Mouse (Mus musculus): ENCODE measurements at regions not wholly inside any gene's neighbourhood (a gene's known extent, or its start where the extent isn't known, plus 50 kb on each side); places are given as distances from the start of the nearest gene placed in this dataset.

DNA sequence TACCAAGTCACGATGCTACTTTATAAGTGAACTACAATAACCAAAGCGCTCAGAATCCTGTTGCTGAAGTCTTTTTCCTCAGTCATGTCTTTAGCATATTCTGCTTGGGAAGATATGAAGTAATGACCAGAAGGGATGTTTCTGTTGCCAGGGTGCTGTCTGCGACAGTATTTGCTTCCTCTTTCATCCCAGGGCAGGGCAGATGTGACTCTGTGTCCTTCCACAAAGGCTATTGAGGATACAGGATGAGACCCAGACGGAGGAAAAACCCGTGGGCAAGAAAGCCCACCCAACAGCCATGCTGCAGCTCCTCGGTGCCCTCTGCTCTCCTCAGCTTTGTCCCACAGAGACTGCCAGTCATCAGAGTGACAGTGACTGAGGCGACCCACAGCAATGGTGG is 148.6 kb upstream of the Rpl34 start:
- no peak overlapping the region; the same call in 1 of the 2 replicates for H3K4me2 ChIP-seq (ENCODE audit: low read depth, low read length)

DNA sequence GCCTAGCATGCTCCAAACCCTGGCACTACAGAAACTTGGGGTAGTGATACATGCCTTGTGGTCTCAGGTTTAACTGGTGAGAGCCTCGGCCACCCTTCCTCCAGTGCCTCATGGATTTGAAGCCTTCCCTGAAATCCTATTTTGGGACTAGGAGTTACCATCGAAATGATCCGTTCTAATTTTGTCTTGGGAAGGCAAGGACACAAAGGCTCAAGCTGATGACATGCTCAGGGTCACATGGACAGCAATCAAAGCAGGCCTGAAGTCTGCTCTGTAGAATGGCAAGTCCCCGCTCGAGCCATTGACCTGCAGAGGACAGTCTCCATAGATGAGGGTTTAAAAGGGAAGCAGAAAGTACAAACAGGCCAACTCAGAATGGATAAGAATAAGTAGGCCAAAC is 147.8 kb upstream of the Rpl34 start:
- ATAC-seq (ENCODE audit: insufficient read depth, low read depth) = no peak; the same call in 1 of the 2 replicates
- Histone ChIP-seq H3K9me3 (replicated peaks; ENCODE audit: control insufficient read depth, low read length) (no peaks in the 10 kb centered on the region), H3K27ac (ENCODE audit: low read depth) (no peak overlapping the region), H3K9ac (replicated peaks; ENCODE audit: low read depth, low read length) (no peak overlapping the region), H3K4me3 (ENCODE audit: low read depth, low read length) (no peak overlapping the region), H3K4me1 (ENCODE audit: control insufficient read depth, insufficient read depth) (peaks cover 11% of the 10 kb centered on the region), H3K36me3 (replicated peaks; ENCODE audit: control insufficient read depth, insufficient read depth, low read length) (no peaks in the 10 kb centered on the region), H3K4me2 (ENCODE audit: low read depth, low read length) (no peak overlapping the region), H3K27me3 (ENCODE audit: control insufficient read depth, insufficient read depth, low read length) (no peaks in the 10 kb centered on the region)
- TF ChIP-seq CTCF (IDR thresholded peaks at IDR 0.05; ENCODE audit: low read depth) = no peak
- TF ChIP-seq EP300 (IDR thresholded peaks at IDR 0.05; ENCODE audit: low read depth) = no peak
- no peak for DNase-seq (ENCODE audit: low spot score)
- WGBS = 38% methylated on average over 5 of the region's 5 CpGs

More for the DNA sequence above, 148.6 kb upstream of the Rpl34 start:
- Histone ChIP-seq H3K4me3 (ENCODE audit: low read depth, low read length) (no peak overlapping the region), H3K36me3 (replicated peaks; ENCODE audit: control insufficient read depth, insufficient read depth, low read length) (no peaks in the 10 kb centered on the region), H3K9ac (replicated peaks; ENCODE audit: low read depth, low read length) (no peak overlapping the region), H3K9me3 (replicated peaks; ENCODE audit: control insufficient read depth, low read length) (no peaks in the 10 kb centered on the region), H3K4me1 (ENCODE audit: control insufficient read depth, insufficient read depth) (peaks cover 11% of the 10 kb centered on the region), H3K27ac (ENCODE audit: low read depth) (no peak overlapping the region), H3K27me3 (ENCODE audit: control insufficient read depth, insufficient read depth, low read length) (no peaks in the 10 kb centered on the region)
- ATAC-seq (ENCODE audit: insufficient read depth, low read depth) (no peak), DNase-seq (ENCODE audit: low spot score) (no peak)
- WGBS = 49% methylated on average over 7 of the region's 7 CpGs
- TF ChIP-seq CTCF (IDR thresholded peaks at IDR 0.05; ENCODE audit: low read depth) = no peak
- no peak for TF ChIP-seq EP300 (IDR thresholded peaks at IDR 0.05; ENCODE audit: low read depth)

DNA sequence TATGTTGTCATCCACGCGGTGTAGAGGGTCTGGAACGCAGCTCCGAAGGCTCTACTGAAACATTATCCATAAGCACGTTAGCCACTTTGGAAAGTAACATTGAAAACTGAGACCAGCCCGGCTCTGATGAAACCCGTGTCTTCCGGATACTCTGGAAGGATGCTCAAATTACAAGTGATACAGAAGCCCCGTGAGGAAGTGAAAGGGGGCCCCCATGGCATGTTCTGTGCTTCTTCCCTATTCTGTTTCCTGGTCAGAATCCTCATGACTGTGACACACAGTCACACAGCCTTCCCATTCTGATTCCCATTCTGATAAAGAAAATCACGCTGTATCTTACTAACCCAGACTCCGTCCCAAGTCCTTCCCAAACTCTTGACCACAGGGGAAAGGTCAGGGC is 143.5 kb upstream of the Rpl34 start:
- no peak for DNase-seq (ENCODE audit: low spot score)
- no peak overlapping the region for H3K4me3 ChIP-seq (ENCODE audit: low read depth, low read length)
- ATAC-seq (ENCODE audit: insufficient read depth, low read depth) = no peak
- H3K9me3 ChIP-seq (replicated peaks; ENCODE audit: control insufficient read depth, low read length) = no peaks in the 10 kb centered on the region
- H3K9ac ChIP-seq (replicated peaks; ENCODE audit: low read depth, low read length) = no peak overlapping the region
- H3K27me3 ChIP-seq (ENCODE audit: control insufficient read depth, insufficient read depth, low read length) = no peaks in the 10 kb centered on the region
- no peaks in the 10 kb centered on the region for H3K36me3 ChIP-seq (replicated peaks; ENCODE audit: control insufficient read depth, insufficient read depth, low read length)
- 73% methylated on average over 11 of the region's 11 CpGs for WGBS
- H3K4me1 ChIP-seq (ENCODE audit: control insufficient read depth, insufficient read depth) = peaks cover 4% of the 10 kb centered on the region
- H3K27ac ChIP-seq (ENCODE audit: low read depth) = no peak overlapping the region
- H3K4me2 ChIP-seq (ENCODE audit: low read depth, low read length) = no peak overlapping the region
- TF ChIP-seq EP300 (IDR thresholded peaks at IDR 0.05; ENCODE audit: low read depth) = no peak
- TF ChIP-seq CTCF (IDR thresholded peaks at IDR 0.05; ENCODE audit: low read depth) = no peak

DNA sequence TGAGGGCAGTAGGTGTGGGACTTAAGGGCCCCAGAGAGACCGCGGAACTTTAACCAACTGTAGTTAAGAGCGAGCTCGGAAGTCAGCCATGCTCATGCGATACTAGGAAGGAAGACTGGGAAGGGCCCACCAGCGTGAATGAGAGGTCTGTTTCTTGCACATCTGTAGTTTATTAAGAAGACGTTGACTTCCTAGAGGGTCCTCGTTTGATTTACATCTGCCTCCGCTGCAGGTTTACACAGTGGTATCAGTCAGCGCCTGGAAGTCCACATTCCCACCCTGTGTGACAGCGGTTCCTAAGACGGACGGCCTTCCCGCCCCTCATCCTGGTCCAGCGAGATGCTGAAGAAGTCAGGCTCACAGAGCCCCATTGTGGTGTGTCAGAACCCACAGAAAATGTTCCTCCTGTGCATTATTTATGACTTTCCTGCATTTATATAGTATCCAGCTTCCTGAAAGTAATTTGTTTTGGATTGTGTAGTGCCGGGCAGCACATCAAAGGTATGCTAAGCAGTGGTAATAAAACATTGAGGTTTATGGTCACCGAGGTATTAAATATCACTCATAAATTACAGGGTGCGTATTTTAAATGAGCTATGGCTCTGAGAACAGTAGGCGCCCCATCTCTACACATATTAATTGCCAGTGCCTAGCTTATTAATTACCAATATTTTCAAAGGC is 136.9 kb upstream of the Rpl34 start:
- Histone ChIP-seq H3K4me1 (ENCODE audit: control insufficient read depth, insufficient read depth) (no peaks in the 10 kb centered on the region), H3K27me3 (ENCODE audit: control insufficient read depth, insufficient read depth, low read length) (no peaks in the 10 kb centered on the region), H3K4me3 (ENCODE audit: low read depth, low read length) (no peak overlapping the region), H3K9ac (replicated peaks; ENCODE audit: low read depth, low read length) (no peak overlapping the region), H3K36me3 (replicated peaks; ENCODE audit: control insufficient read depth, insufficient read depth, low read length) (no peaks in the 10 kb centered on the region), H3K27ac (ENCODE audit: low read depth) (no peak overlapping the region), H3K4me2 (ENCODE audit: low read depth, low read length) (no peak overlapping the region), H3K9me3 (replicated peaks; ENCODE audit: control insufficient read depth, low read length) (no peaks in the 10 kb centered on the region)
- ATAC-seq (ENCODE audit: insufficient read depth, low read depth) (no peak), DNase-seq (ENCODE audit: low spot score) (no peak)
- 78% methylated on average over 19 of the region's 19 CpGs for WGBS
- TF ChIP-seq EP300 (IDR thresholded peaks at IDR 0.05; ENCODE audit: low read depth) (no peak), CTCF (IDR thresholded peaks at IDR 0.05; ENCODE audit: low read depth) (no peak)

DNA sequence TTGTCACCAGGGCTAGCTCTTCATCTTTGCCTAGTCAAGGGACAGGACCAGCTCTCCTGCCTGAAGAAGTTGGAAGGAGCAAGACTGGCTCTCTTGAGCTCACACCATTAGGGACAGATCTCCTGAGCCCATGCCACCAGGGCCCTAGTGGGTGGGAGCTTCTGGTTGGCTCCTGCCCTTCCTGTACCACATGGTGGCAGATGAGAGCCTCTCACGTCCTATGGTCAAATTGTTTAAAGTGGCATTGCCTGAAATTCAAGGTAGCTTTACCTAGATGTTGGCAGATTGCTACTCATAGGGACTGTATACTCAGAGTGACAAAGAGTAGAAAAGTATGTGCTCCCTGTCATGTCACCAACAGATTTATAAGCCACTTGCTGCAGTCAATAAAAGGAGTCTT is 134.6 kb upstream of the Rpl34 start:
- WGBS = 32% methylated on average over 1 of the region's 1 CpGs
- Histone ChIP-seq H3K27ac (ENCODE audit: low read depth) (no peak overlapping the region), H3K4me2 (ENCODE audit: low read depth, low read length) (no peak overlapping the region), H3K4me1 (ENCODE audit: control insufficient read depth, insufficient read depth) (no peaks in the 10 kb centered on the region), H3K4me3 (ENCODE audit: low read depth, low read length) (no peak overlapping the region), H3K36me3 (replicated peaks; ENCODE audit: control insufficient read depth, insufficient read depth, low read length) (no peaks in the 10 kb centered on the region), H3K9me3 (replicated peaks; ENCODE audit: control insufficient read depth, low read length) (no peaks in the 10 kb centered on the region), H3K27me3 (ENCODE audit: control insufficient read depth, insufficient read depth, low read length) (no peaks in the 10 kb centered on the region), H3K9ac (replicated peaks; ENCODE audit: low read depth, low read length) (no peak overlapping the region)
- no peak for DNase-seq (ENCODE audit: low spot score)
- ATAC-seq (ENCODE audit: insufficient read depth, low read depth) = no peak
- TF ChIP-seq CTCF (IDR thresholded peaks at IDR 0.05; ENCODE audit: low read depth) (peak; percentile 30), EP300 (IDR thresholded peaks at IDR 0.05; ENCODE audit: low read depth) (no peak)

DNA sequence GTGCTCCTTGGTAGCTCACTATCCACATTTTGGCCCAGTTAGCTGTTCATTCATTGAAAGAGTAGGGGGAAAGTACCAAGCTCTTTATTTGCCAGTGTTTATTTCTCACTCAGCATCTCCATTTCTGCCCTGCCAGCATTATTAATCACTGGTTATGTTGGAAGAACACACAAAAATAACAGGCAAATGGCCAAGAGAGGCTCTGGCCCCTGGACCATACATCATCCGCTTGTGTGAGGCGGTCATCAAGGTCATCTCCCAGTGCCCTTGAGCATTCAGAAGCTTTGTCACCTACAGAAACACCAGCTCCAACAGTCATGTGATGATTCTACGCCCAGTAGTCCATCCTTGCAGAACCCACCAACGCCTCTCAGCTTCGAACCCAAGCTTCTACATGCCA is 133.2 kb upstream of the Rpl34 start:
- no peak overlapping the region for H3K4me2 ChIP-seq (ENCODE audit: low read depth, low read length)

More for the DNA sequence above, 133.2 kb upstream of the Rpl34 start:
- Histone ChIP-seq H3K36me3 (replicated peaks; ENCODE audit: control insufficient read depth, insufficient read depth, low read length) (no peaks in the 10 kb centered on the region), H3K4me3 (ENCODE audit: low read depth, low read length) (no peak overlapping the region), H3K9me3 (replicated peaks; ENCODE audit: control insufficient read depth, low read length) (no peaks in the 10 kb centered on the region), H3K4me1 (ENCODE audit: control insufficient read depth, insufficient read depth) (no peaks in the 10 kb centered on the region), H3K27me3 (ENCODE audit: control insufficient read depth, insufficient read depth, low read length) (no peaks in the 10 kb centered on the region), H3K27ac (ENCODE audit: low read depth) (no peak overlapping the region), H3K9ac (replicated peaks; ENCODE audit: low read depth, low read length) (no peak overlapping the region)
- WGBS = 89% methylated on average over 5 of the region's 5 CpGs
- no peak for DNase-seq (ENCODE audit: low spot score)
- no peak for TF ChIP-seq EP300 (IDR thresholded peaks at IDR 0.05; ENCODE audit: low read depth)
- no peak for TF ChIP-seq CTCF (IDR thresholded peaks at IDR 0.05; ENCODE audit: low read depth)
- no peak for ATAC-seq (ENCODE audit: insufficient read depth, low read depth)
